Mouse (Mus musculus): ENCODE data around the gene Nr5a1. TPM values are rescaled to one million over a fixed set of nuclear protein-coding genes. Genes with fewer than 3 reads are reported as not detected.

Nr5a1 gene
- total RNA-seq, 2 experiments from 2014 or later, result not detected

DNA sequence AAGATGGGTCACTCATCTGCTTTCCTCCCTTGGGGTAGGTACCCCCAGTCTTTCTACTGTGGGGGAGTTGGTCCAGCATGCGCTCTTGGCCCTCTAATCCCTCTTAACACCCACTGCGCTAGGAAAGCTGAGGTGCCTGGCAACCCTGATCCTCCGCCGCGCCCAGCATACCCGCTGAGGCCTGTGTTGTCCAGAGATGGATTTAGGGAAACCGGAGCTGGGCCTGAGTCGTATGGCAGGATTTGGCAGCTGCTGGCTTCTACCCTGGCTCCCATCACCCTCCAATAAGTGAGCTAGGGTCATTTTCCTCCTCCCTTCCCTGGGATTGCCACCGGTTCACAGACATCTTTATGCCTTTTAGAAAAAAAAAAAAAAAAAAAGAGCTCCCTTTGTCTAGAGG, 18.6 kb downstream of the Nr5a1 start:
- Histone ChIP-seq H3K27ac (no peak overlapping the region), H3K4me3 (no peak overlapping the region)
- no peak for DNase-seq (ENCODE audit: low spot score in 2 of 2)
- TF ChIP-seq CTCF (conservative IDR thresholded peaks at IDR 0.05), result no peak

DNA sequence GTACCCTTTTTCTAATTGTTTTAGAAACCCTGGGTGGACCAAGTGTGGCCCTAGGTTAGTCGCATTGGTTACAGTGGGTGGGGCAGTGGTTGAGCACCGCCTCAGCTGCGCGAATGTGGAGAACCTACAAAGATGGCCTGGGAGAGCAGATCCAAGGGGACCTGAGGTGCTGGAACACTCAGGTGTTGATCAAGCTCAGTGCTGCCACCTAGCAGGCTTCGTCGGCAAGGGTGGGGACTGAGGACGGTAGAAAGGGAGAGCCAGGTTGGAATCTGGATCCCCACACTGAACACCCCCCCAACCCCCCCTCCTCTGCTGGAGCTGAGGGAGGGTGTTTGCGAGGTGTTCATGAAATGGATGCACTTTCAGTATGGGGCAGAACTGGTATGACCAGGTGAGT, 22.8 kb downstream of the Nr5a1 start:
- DNase-seq (ENCODE audit: low spot score in 2 of 2), result no peak
- peak; percentile 73 for TF ChIP-seq CTCF (conservative IDR thresholded peaks at IDR 0.05)

DNA sequence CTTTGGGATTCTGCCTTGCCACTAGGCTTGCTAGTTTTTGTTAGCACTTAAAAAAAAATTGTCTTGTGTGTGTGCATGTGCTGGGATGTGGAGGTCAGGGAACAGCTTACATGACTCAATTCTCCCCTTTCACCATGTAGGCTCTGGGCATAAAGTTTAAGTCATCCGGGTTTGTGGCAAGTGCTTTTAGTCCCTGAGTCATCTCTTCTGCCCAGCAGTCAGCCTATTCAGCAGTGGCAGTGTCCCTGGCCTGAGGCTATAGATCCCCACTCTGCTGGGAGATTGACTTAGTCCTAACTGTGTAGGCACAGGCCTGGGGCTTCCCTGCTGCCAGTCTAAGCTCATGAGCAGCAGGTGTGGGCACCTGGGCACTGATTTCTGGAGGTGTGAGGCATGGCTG, 24.5 kb downstream of the Nr5a1 start:
- DNase-seq (ENCODE audit: low spot score in 2 of 2), result no peak
- no peak for TF ChIP-seq CTCF (conservative IDR thresholded peaks at IDR 0.05)
- Histone ChIP-seq H3K4me3 (no peak overlapping the region), H3K27ac (no peak overlapping the region)

More for the DNA sequence above, 22.8 kb downstream of the Nr5a1 start:
- H3K27ac ChIP-seq, result no peak overlapping the region
- H3K4me3 ChIP-seq, result no peak overlapping the region

DNA sequence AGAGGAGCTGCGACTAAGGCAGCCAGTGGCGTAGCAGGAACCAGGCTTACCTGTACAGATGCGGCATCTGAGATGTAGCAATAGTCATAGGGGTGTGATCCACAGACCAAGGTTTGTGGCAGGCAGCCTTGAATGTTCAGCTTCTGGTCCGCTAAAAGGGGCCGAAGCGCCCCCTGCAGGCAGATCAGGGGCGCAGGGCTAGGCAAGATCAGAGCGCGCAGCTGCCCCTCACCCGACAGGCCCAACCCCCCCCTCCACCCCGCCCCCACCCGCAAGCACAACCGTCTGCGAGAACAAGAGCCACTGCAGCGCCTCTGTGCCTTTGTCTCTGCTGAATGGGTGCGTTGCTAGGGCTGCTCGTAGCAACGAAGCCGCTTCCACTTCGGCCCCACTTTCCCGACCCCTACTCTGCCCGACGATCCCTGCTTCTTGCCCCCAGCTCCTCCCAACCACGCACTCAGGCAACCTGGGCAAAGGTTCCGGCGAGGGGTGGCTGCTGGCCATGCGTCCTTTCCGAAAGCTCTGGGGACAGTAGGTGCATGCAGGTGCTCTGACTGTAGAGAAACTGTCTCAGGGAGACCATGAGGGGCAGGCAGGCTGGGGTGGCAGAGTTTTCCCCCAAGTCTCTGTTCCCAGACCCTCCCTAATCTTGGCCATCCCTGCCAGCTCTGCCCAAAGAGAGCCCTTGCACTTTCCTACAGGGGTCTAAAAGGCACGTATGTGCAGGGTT, 25.4 kb downstream of the Nr5a1 start:
- DNase-seq (ENCODE audit: low spot score in 2 of 2), result peak; percentile 32 to 57
- H3K27ac ChIP-seq, result 0 out of 2 replicates have a peak overlapping the region, but pooled peaks have one; percentile 14
- peak; percentile 85 for TF ChIP-seq CTCF (conservative IDR thresholded peaks at IDR 0.05)
- H3K4me3 ChIP-seq, result peak overlapping the region; percentile 38

DNA sequence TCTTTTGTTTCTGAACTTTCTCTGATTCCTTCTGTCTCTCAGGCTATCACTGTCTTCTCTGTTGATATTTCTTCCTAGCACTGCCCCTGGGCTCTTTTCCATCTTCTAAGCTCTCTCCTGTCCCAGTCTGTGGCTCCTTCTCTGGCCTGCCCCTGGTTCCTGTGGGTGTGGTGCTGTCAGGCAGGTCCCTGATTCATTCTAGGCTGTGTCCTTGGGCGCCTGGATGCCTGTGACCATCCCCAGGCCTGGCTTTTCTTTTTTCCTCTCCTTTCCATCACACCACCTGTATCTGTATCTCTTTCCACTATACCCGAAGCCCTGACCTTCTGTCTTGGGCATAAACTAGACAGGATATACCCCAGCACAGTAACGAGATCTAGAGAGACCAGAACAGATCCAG, 28.6 kb downstream of the Nr5a1 start:
- H3K27ac ChIP-seq, result no peak overlapping the region
- H3K4me3 ChIP-seq, result no peak overlapping the region
- DNase-seq (ENCODE audit: low spot score in 2 of 2), result no peak
- TF ChIP-seq CTCF (conservative IDR thresholded peaks at IDR 0.05), result no peak

DNA sequence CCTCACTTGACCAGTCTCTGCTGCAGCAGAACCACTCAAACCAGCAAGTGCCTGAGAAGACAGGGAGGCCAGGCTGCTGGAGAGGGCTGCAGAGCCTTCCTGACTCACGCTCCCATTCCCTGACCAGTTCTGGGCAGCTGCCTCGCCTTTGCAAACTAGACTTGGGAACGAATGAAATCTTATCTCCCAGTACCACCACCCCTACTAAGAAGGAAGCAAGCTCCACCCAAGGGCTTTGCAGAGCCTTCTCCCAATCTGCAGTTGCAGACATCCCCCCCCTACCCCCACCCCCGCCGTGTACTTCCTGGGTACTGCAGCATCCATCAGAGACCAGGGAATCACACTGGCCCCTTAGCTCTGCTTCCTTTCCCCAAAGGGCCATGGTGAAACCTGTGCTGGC, 31.3 kb downstream of the Nr5a1 start:
- DNase-seq (ENCODE audit: low spot score in 2 of 2), result no peak
- Histone ChIP-seq H3K27ac (no peak overlapping the region), H3K4me3 (no peak overlapping the region)
- no peak for TF ChIP-seq CTCF (conservative IDR thresholded peaks at IDR 0.05)

DNA sequence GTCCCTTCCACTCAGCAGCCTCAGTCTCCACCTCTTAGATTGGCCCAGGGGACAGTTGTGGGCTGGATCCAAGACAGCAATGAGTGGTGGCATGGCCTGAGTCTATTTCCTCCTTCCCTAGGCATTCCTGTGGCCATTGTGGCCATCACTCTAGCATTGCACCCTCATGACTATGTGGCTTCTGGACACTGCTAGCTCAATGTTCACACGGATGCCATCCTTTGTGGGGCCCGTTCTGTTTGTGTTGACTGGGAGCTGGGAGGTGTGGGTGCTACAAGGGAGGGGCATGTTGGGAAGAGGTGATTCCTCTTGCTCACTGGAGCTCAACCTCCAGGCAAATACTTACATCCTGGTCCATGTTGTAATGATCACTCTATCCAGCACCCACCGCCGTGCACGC, 32.1 kb downstream of the Nr5a1 start:
- no peak overlapping the region for H3K4me3 ChIP-seq
- TF ChIP-seq CTCF (conservative IDR thresholded peaks at IDR 0.05), result no peak
- no peak for DNase-seq (ENCODE audit: low spot score in 2 of 2)
- H3K27ac ChIP-seq, result no peak overlapping the region

DNA sequence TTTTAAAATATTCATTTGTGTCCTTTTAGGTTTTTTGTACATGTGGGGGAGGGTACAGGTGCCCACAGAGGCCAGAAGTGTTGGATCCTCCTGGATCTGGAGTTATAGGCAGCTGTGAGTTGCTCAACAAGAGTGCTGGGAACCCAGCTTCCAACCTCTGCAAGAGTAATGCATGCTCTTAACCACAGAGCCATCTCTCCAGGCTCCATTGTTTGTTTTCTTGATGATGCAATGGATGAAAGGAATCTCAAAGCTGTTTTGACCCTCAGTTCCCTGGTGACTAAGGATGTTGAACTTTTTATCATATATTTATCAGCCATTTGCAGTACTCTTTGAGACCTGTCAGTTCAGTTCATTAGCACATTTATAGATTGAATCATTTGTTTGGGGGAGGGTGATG, 35.4 kb downstream of the Nr5a1 start:
- no peak for DNase-seq (ENCODE audit: low spot score in 2 of 2)
- TF ChIP-seq CTCF (conservative IDR thresholded peaks at IDR 0.05), result no peak
- Histone ChIP-seq H3K4me3 (no peak overlapping the region), H3K27ac (no peak overlapping the region)

DNA sequence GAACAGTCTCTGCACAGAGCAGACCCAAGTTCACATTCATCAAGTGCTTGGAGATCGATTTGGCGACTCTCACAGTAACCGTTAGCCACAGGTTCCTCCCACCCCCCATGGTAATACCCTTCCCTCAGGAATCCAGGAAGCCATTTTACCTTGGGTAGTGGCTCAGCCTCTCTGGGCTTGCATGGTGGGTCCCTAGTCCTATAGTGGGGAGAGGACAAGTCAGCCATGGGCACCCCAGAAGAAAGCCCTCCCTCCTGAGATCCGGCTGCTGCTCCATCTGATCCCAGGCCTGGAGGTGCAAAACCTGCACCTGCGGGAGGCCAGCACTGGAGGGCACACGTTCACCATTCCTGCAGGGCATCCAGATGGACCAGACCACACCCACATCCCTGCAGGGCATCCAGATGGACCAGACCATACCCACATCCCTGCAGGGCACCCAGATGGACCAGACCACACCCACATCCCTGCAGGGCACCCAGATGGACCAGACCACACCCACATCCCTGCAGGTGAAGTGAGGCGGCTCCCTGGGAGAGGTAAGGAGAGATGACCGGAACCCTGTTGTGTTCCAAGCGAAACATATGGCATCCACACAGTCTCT, 38.9 kb downstream of the Nr5a1 start:
- Histone ChIP-seq H3K27ac (no peak overlapping the region), H3K4me3 (no peak overlapping the region)
- TF ChIP-seq CTCF (conservative IDR thresholded peaks at IDR 0.05), result peak; percentile 26; the same call in 1 of the 2 replicates
- no peak for DNase-seq (ENCODE audit: low spot score in 2 of 2)

DNA sequence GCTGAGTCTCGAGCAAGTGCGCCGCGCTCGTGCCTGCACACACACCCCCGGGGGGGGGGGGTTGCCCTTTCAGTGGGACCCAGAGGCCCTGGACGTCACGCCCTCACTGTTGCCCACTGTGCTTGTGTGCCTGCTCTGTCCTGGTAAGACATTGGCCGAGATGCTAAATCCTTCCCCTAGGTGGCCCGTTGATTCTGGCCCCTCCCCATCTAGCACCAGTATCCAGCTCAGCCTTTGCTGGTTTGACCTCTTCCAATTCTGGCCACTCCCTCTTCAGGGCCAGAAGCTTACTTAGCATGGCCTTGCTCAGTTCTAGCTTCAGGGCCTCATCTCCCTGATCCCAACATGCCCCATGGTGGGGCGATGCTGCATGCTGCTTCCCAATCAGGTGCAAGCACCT, 41.8 kb downstream of the Nr5a1 start:
- Histone ChIP-seq H3K27ac (no peak overlapping the region), H3K4me3 (no peak overlapping the region)
- no peak for DNase-seq (ENCODE audit: low spot score in 2 of 2)
- TF ChIP-seq CTCF (conservative IDR thresholded peaks at IDR 0.05), result no peak

DNA sequence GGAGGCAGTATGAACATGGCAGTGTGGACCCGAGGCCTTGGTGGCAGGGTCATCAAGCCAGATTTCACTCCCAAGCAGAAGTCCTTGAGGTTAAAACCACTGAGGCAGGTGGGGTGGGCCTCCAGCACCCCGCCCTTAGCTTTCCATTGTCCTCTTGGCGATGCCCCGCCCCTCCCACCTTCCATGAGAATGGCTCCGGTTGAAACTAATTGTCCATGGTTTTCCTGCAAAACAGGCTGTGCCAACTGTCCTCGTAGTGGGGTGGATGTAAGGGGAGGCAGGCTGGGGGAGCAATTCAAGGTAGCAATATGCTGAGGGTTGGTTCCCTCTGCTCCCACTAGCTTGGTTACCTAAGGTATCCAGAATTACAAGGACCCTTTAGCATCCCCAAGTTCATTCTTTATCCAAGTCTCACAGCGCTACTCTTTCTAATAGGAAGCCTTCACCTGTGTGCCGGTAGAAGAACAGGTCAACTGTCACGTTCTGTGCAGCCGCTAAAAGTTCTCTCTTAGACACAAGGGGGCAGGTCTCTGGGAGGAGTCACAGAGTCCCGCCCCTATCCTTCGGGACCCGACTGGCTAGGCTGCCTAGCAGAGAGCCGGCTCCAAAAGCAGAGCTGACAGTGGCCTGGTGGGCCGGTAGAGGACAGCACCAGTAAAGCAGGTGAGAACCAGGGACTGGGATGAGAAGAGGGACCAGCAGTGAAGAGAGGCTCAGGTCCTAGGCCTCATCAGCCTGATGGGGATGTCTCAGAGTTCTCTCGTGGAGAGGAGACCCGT, 45.4 kb downstream of the Nr5a1 start:
- H3K27ac ChIP-seq, result no peak overlapping the region
- H3K4me3 ChIP-seq, result no peak overlapping the region
- no peak for DNase-seq (ENCODE audit: low spot score in 2 of 2)
- TF ChIP-seq CTCF (conservative IDR thresholded peaks at IDR 0.05), result 0 out of 2 replicates have a peak, but pooled peaks have one; percentile 14

DNA sequence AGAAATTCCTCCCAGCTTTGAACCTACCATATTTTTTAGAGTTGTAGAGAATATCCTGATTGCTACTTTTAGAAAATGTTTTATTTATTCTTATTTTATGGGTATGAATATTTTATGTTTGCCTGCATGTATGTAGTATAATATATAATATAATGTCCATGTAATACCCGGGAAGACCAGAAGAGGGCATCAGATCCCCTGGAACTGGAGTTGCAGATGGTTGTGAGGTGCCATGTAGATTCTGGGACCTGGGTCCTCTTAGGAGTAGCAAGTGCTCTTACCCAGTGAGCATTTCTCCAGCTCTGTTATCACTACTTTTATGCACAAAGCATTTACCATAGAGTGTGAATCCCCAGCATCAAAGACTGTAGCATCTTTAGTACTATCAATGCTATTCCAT, 52.9 kb downstream of the Nr5a1 start:
- Histone ChIP-seq H3K27ac (no peak overlapping the region), H3K4me3 (no peak overlapping the region)
- no peak for DNase-seq (ENCODE audit: low spot score in 2 of 2)
- TF ChIP-seq CTCF (conservative IDR thresholded peaks at IDR 0.05), result peak; percentile 77

DNA sequence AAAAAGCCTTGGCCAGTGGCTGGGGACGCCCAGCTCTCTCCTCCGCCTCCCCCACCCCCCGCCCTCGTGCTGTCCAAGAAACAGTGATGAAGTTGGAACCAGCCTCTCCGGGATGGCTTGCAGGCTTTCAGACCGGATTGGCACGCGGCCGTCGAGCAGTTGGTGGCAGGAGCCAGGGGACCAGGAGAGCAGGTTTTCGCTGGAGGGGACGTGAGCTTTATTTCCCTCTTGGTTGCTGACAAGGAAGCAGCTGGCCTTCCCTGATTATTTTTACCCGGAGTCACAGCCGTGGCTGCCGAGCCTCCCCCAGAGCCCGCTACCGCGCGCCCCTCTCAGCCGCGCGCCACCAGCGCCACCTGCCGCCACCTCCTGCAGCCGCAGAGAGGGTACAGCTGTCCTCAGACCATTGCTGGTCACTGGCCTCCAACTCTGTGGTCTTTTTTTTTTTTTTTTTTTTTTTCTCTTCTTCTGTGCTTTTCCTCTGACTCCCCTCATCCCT, 56.0 kb downstream of the Nr5a1 start:
- peak; percentile 90 for TF ChIP-seq CTCF (conservative IDR thresholded peaks at IDR 0.05)
- peak; percentile 69 to 87 for DNase-seq (ENCODE audit: low spot score in 2 of 2)
- peak overlapping the region; percentile 88 for H3K27ac ChIP-seq
- peak overlapping the region; percentile 48 for H3K4me3 ChIP-seq
